Mouse (Mus musculus): Measurements from ENCODE around the gene Clcn1.

The Clcn1 gene

GRCm38 (mm10) chr6:42286448-42286847 is at the start of gene Clcn1:
Clcn1 (plus strand) TSS chr6:42286685.
- no peak for DNase-seq (ENCODE audit: low read depth, low spot score)

DNA sequence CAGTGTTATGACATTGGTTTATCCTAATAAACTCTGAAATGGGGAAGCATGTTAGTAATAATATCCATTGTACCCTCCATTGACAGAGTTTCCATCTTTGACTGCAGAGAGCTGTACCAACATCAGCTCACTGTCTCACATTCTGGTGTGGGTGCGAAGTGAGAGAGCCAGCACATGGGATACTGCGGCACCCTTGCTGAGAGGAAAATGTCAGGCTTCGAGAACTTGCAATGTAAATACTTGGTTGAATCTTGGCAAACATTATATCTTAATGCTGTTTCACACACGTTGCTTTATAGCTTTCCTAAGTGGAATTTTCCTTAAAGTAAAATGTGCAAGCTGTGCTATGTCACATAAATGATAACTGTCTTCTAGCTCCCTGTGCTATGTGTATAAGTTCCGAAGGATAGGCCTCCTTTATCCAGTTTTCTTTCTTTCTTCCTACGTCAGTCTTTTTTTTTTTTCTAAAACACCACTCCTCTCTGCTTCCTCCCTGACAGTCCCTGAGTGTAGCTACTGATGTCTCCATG is 49.1 kb upstream of the Clcn1 start:
- no peak for DNase-seq (ENCODE audit: low read depth, low spot score)

GRCm38 (mm10) chr6:42241311-42242045 is 45.0 kb upstream of the Clcn1 start:
- peak; percentile 95 for DNase-seq (ENCODE audit: low read depth, low spot score)

DNA sequence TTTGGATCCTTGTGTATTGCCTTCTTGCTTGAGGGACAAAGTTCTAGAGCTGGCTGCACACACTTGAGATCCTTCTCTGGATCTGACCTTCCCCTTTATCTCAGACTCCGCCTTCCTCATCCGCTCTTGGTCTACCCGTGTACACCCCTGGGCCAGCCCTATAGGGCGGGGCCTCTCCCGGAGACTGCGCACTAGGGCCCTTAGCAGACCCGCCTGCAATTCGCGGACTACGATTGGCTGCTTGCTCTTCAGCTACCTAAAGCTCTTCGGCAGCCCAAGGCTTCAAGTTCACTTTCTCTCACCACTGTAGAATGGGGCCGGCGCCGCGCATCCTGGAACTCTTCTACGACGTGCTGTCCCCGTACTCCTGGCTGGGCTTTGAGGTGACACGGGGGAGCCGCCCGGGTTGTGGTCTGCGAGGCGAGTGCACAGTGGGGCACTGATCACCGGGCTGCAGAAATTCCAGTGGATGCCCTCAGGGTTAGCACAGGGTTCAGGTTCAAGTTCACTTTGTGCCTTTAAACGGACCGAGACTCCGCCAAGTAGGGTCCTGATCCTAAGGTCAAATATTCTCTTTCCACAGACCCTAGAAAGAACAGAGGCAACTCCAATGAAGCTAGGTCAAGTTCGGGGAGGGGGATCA is 40.7 kb upstream of the Clcn1 start, which contains the start of gene Gstk1:
Gene Gstk1 (plus strand): TSS at position 225 of the 643 bp plus-strand sequence.
- no peak for DNase-seq (ENCODE audit: low read depth, low spot score)

- DNase-seq (ENCODE audit: low read depth, low spot score), result no peak
Measured at GRCm38 (mm10) chr6:42247173-42247572, 39.3 kb upstream of the Clcn1 start.

DNA sequence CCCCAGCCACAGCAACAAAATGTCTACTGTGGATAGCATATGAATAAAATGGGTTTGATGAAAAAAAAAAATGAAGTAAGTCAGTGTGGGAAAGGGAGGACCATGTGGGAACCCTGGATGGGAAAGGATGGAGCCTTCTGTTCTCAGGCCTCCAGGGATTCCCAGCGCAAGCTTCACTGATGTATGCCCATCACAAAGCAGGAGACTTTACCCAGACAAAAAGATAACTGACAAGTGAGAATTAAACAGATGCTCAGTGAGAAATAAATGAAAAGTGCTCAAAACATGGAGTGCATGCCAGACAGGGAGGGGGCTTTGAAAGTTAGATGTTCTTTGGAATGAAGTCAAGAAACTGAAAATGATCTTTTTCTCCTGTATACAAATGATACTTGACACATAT is 38.5 kb upstream of the Clcn1 start:
- DNase-seq (ENCODE audit: low read depth, low spot score), result no peak

GRCm38 (mm10) chr6:42251791-42252190 is 34.7 kb upstream of the Clcn1 start:
- DNase-seq (ENCODE audit: low read depth, low spot score), result no peak

GRCm38 (mm10) chr6:42253103-42253502 is 33.4 kb upstream of the Clcn1 start:
- no peak for DNase-seq (ENCODE audit: low read depth, low spot score)

DNA sequence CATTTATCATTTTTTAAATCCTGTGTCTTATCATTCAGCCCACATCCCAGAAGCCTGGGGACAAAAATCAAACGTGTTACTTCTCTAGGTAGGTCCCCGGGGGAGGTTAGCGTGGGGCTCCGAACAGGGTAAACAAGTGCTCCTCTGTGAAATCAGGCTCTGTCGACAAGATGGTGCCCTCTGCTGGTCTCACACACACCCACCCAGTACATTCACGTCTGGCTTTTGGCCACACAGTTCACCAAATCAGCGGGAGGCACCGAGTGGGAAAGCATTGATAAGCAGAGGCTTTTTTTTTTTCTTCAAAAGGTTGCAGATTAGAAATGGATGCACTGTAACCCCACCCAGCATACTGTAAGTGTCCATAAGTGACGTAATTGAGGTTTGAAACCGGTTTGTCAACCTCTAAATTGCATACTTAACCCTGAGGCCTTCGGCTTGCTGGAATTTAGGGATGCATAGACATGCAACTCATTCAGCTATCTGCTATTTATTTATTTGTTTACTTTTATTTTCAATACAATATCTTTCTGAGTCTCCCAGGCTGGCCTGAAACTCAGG is 29.1 kb upstream of the Clcn1 start:
- peak; percentile 81 for DNase-seq (ENCODE audit: low read depth, low spot score)

- DNase-seq (ENCODE audit: low read depth, low spot score), result no peak
Measured at GRCm38 (mm10) chr6:42260430-42260829, 26.1 kb upstream of the Clcn1 start.

DNA sequence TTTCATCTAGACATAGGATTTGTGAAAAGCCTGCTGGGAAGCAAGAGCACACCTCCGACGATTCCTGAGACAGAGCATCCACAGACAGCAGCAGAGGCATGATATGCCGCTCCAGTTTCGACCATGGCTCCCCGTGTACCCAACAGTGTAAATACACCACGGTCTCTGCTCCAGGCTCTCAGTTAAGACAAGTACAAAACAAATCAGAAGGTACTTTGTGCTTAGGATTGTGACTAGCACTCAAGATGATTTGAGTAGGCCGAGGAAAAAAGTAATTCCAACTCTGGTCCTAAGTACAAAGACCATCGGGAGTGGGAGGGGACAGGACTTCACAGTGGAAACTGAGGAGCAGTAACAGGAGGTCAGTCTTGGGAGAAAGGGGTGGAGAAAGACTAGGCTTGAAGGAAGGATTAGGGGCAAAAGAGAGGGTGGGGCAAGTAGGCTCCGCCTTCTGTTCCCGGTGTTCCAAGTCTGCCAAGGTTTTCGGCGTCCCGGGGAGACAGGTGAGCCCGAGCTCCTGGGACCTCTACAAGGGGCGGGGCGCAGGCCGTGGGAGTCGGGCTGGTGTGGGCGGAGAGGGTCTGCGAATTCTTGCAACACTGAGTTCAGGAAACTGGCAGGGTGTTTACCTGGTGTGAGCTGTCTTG is 24.8 kb upstream of the Clcn1 start, which contains the start of gene Tmem139:
Gene Tmem139 (plus strand): TSS at position 447 of the 647 bp plus-strand sequence.
- no peak for DNase-seq (ENCODE audit: low read depth, low spot score)

DNA sequence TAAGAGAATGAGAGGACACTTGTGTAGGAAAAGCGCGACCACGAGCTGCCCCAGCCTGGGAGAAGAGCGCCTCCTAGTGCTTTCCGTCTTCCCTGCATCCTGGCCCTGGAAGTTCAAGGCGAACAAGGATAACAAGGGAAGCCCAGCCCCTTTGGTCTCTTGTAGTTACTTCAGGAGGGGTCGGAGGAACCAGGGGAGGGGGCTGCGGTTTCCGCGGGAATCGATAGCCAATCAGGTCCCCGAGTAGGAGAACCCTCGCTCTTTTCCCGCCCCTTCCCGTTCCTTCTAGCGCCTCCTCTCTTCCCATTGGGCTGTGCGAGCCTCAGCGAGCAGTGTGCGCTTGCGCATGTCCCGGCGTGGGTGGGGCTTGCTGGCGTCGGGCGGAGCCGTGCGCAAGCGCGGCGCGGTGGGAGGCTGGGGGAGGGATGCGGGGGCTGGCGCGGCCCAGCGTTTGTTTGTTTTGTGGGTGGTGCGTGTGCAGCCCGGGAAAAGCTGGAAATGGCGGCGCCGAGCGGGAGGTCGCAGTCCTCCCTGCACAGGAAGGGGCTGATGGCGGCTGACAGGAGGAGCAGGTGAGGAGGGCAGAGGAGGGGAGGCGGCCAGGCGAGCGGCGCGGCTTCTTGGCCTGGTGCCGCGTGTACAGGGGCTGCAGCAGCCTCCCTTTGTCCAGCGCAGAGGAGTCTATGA is 21.7 kb upstream of the Clcn1 start, which contains the start of gene Casp2:
Gene Casp2 (plus strand): TSS at position 360 of the 687 bp plus-strand sequence.
- peak; percentile 100 for DNase-seq (ENCODE audit: low read depth, low spot score)

GRCm38 (mm10) chr6:42265391-42266330 is 20.8 kb upstream of the Clcn1 start:
- peak; percentile 55 for DNase-seq (ENCODE audit: low read depth, low spot score)

DNA sequence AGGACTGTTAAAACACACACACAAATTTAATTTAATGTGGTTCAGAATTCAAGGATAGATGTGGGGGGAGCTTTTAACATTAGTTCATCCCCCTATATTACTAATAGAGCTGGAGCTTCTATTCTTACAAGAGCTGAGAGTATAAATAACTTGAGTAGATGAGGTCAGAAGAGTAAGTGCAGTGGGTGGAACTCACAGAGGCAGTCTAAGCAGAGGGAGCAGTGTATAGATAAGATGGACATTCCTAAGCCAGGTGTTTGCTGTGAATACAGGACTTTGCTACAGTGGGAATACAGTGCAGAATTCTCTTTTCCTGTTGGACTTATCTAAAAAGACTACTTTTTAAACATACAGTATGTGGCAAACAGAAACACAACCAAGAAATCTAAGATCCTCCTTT is 15.7 kb upstream of the Clcn1 start:
- no peak for DNase-seq (ENCODE audit: low read depth, low spot score)

- DNase-seq (ENCODE audit: low read depth, low spot score), result no peak
Measured at GRCm38 (mm10) chr6:42276151-42276550, 10.3 kb upstream of the Clcn1 start.

- no peak for DNase-seq (ENCODE audit: low read depth, low spot score)
Measured at GRCm38 (mm10) chr6:42282865-42283528, 3.5 kb upstream of the Clcn1 start.

DNA sequence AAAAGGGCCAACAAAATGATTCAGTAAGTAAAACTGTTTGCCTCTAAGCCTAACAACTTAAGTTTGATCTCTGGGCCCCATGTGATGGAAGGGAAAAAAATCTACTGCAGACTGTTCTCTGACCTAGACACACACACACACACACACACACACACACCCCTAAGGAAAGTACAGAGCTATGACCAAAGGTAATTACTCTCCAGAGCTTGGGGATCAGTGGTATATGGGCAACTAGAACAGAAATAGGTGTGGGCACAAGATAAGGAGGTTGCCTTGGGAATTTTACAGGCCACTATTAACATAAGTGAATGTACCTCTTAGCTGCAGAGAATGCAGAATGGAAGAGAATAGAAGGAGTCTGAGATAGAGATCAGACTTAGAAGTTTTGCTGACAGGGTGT is 1.1 kb downstream of the Clcn1 start:
- no peak for DNase-seq (ENCODE audit: low read depth, low spot score)

GRCm38 (mm10) chr6:42293327-42293726 is 6.8 kb downstream of the Clcn1 start:
- DNase-seq (ENCODE audit: low read depth, low spot score), result no peak

- peak; percentile 87 for DNase-seq (ENCODE audit: low read depth, low spot score)
Measured at GRCm38 (mm10) chr6:42295549-42296094, 9.1 kb downstream of the Clcn1 start.

Measured in 3T3-L1 (cell line).